Mouse (Mus musculus) pancreas, adult 10 weeks (tissue): ENCODE measurements around the gene Olfr1393. TPM values are rescaled to one million over a fixed set of nuclear protein-coding genes. Genes with fewer than 3 reads are reported as not detected.

ENCODE experiments used
- polyA plus RNA-seq: library from polyadenylated mRNA; stranded (reverse); fragments of 350-450 nt; fragmentation: Illumina TruSeq; extraction: RNeasy Lipid Tissue Mini Kit (QIAGEN cat#74804); gene quantifications from one replicate; pipeline ENCODE4 v1.2.3, GENCODE M21; 2015; ENCODE audit warnings: low read depth, low replicate concordance; ENCODE audit not compliant: insufficient read depth

The Olfr1393 gene
- 0.37 TPM for polyA plus RNA-seq

DNA sequence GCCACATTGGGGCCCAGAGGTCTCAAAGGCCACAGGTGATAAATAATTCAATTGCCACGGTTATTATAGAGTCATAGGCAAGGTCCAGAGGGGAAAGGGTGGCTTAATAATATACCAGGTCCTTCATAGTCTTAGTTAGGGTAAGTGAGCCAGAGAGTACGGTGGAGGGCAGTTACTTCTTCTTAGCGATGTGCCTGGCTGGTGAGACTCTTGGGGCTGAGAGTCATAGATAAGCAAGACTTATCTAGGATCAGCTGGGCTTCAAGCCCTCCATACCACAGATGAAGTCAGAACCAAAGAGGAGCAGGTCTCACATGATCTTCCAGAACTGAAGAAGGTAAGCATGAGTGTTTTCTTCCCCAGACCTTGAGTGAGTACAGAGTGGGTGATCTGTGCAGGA lies at the start of gene Olfr1393:
Gene Olfr1393, plus strand, starts transcription at position 83 of the 400 bp plus-strand sequence.

GRCm38 (mm10) chr11:49243727-49244594 lies 34.1 kb upstream of the Olfr1393 start, which contains the start of gene Mgat1:
Gene Mgat1, plus strand, starts transcription at chr11:49244191.

DNA sequence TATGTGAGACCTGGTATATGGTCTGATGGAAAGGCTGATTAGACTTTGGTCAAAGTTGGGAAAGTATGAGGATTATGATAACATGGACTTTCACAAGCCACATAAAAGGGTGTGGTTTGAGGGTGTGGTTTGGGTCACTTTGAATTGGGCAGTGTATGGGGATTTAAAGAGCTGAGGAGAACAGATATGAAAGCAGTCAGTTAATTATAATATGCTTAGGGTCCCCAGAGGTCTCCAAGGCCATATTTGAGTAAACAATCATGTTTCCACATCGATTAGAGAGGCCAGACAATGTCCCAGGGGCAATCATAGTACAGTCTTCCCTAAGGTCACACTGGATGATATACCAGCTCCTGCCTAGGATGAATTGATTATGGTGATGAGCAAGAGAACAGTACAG lies 6.9 kb downstream of the Olfr1393 start, which contains the start of gene Olfr1392:
Gene Olfr1392, plus strand, starts transcription at position 301 of the 400 bp plus-strand sequence.

GRCm38 (mm10) chr11:49304441-49304840 lies 26.3 kb downstream of the Olfr1393 start, which contains the start of gene Olfr10:
Gene Olfr10, plus strand, starts transcription at chr11:49304741.

DNA sequence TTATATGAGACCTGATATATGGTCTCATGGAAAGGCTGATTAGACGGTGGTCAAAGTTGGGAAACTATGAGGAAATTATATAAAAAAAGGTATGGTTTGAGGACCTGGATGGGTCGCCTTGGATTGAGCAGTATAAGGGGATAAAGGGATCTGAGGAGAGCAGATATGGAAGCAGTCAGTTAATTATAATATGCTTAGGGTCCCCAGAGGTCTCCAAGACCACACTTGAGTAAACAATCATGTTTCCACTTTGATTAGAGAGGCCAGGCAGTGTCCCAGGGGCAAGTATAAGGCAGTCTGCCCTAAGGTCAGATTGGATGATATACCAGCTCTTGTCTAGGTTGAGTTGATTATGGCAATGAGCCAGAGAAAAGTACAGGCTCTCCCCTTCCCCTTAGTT lies 44.3 kb downstream of the Olfr1393 start, which contains the start of gene Olfr1391:
Gene Olfr1391, plus strand, starts transcription at position 301 of the 400 bp plus-strand sequence.

Other genes starting within 250 kb of the Olfr1393 start
- gene 9930111J21Rik2, start 227.1 kb upstream of the Olfr1393 start, polyA plus RNA-seq = 2.8 TPM
- 9.2 TPM for gene Tgtp2, start 214.1 kb upstream of the Olfr1393 start, polyA plus RNA-seq
- 5.4 TPM for gene Ifi47, start 201.7 kb upstream of the Olfr1393 start, polyA plus RNA-seq
- gene Olfr1396, start 163.4 kb upstream of the Olfr1393 start, polyA plus RNA-seq = 1.1 TPM
- gene Olfr1395, start 136.0 kb upstream of the Olfr1393 start, polyA plus RNA-seq = not detected
- not detected for gene Olfr1394, start 123.9 kb upstream of the Olfr1393 start, polyA plus RNA-seq
- 19.2 TPM for gene Btnl9, start 91.1 kb upstream of the Olfr1393 start, polyA plus RNA-seq
- gene Zfp62, start 75.0 kb upstream of the Olfr1393 start, polyA plus RNA-seq = 5.4 TPM
- 21.8 TPM for gene Mgat1, start 34.1 kb upstream of the Olfr1393 start, polyA plus RNA-seq
- gene Olfr1392, start 7.0 kb downstream of the Olfr1393 start, polyA plus RNA-seq = not detected
- gene Olfr10, start 26.4 kb downstream of the Olfr1393 start, polyA plus RNA-seq = not detected
- gene Olfr1391, start 44.4 kb downstream of the Olfr1393 start, polyA plus RNA-seq = not detected
- gene Olfr1390, start 56.9 kb downstream of the Olfr1393 start, polyA plus RNA-seq = not detected
- not detected for gene Olfr1389, start 144.8 kb downstream of the Olfr1393 start, polyA plus RNA-seq
- gene Olfr1388, start 158.3 kb downstream of the Olfr1393 start, polyA plus RNA-seq = not detected
- not detected for gene Olfr1387, start 177.0 kb downstream of the Olfr1393 start, polyA plus RNA-seq
- gene Olfr1386, start 186.7 kb downstream of the Olfr1393 start, polyA plus RNA-seq = not detected
- gene Olfr1385, start 210.8 kb downstream of the Olfr1393 start, polyA plus RNA-seq = not detected
- gene Olfr1384, start 228.4 kb downstream of the Olfr1393 start, polyA plus RNA-seq = not detected
- not detected for gene Olfr1383, start 241.3 kb downstream of the Olfr1393 start, polyA plus RNA-seq
- gene Olfr1382, start 249.9 kb downstream of the Olfr1393 start, polyA plus RNA-seq = not detected